Mouse (Mus musculus) liver, embryonic 12.5 days (tissue): ENCODE data around the gene Igsf11. TPM values are rescaled to one million over a fixed set of nuclear protein-coding genes. Genes with fewer than 3 reads are reported as not detected.
"Not testable (repeated sequence)": the region's sequence is repeated elsewhere in the genome, so short reads cannot be mapped to it uniquely, and the experiment has no call there.

Source experiments
- ATAC-seq: fragments of 200-750 bp; cut with Nextera tagmentation; 2 replicates; pipeline ENCODE4 v1.8.0; 2017; ENCODE audit warnings: moderate number of reproducible peaks, mild to moderate bottlenecking, moderate library complexity
- H3K27ac ChIP-seq: fragments of 300-500 bp; sonication (generic); 2 replicates; pipeline ENCODE4 v1.5.1; 2016; ENCODE audit warnings: mild to moderate bottlenecking
- H3K27me3 ChIP-seq: fragments of 300-500 bp; sonication (generic); replicated peaks from 2 replicates; pipeline ENCODE4 v1.6.1; 2016; ENCODE audit warnings: mild to moderate bottlenecking, moderate library complexity
- H3K36me3 ChIP-seq: fragments of 300-500 bp; sonication (generic); 2 replicates; pipeline ENCODE4 v1.6.1; 2016; ENCODE audit warnings: mild to moderate bottlenecking, moderate library complexity
- H3K4me1 ChIP-seq: fragments of 300-500 bp; sonication (generic); 2 replicates; pipeline ENCODE4 v1.6.1; 2016
- H3K4me2 ChIP-seq: fragments of 300-500 bp; sonication (generic); 2 replicates; pipeline ENCODE4 v1.6.1; 2016; ENCODE audit warnings: mild to moderate bottlenecking, moderate library complexity
- H3K4me3 ChIP-seq: fragments of 300-500 bp; sonication (generic); 2 replicates; pipeline ENCODE4 v1.5.1; 2016; ENCODE audit warnings: mild to moderate bottlenecking, moderate library complexity
- H3K9ac ChIP-seq: fragments of 300-500 bp; sonication (generic); 2 replicates; pipeline ENCODE4 v1.6.1; 2016; ENCODE audit warnings: mild to moderate bottlenecking, moderate library complexity
- H3K9me3 ChIP-seq: fragments of 300-500 bp; sonication (generic); replicated peaks from 2 replicates; pipeline ENCODE4 v1.6.1; 2016; ENCODE audit warnings: mild to moderate bottlenecking, moderate library complexity
- WGBS: fragments of 180-500 bp; shearing (Covaris S2); methylation state at CpG from one replicate; pipeline ENCODE4 v1.1.7; 2016; ENCODE audit not compliant: insufficient replicate concordance; 5-methylcytosine and 5-hydroxymethylcytosine counted together
- polyA plus RNA-seq: library from polyadenylated mRNA; unstranded; fragments of >200 nt; fragmentation: Nextera tagmentation; extraction: Ambion mirVana; gene quantifications from 2 replicates; pipeline ENCODE4 v1.2.1, GENCODE M21; 2016

The Igsf11 gene
- polyA plus RNA-seq, 1 experiment from 2014 or later = 0.11 TPM

DNA sequence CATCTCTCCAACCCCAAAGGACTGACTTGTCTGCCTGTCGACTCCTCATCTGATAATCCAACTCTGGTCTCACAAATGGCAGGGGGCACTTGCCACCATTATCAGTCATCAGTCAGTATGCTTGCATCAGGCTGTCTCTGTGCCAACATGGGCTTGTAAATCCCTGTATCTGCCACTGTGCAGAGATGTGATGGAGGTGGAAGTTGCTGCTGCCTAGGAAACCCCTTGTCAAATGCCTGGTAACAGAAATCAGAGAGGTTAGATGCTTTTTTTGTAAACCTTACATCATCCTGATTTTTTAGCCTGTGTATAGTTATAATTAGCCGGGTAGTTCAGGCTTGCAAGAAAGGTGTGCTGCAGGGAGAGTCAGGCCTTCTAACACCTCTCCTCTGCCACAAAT, 69.4 kb downstream of the Igsf11 start:
- no peaks in the 10 kb centered on the region for H3K36me3 ChIP-seq
- no peaks in the 10 kb centered on the region for H3K4me1 ChIP-seq
- H3K9ac ChIP-seq = no peak overlapping the region
- no peaks in the 10 kb centered on the region for H3K9me3 ChIP-seq
- H3K4me2 ChIP-seq = no peak overlapping the region
- no peak for ATAC-seq
- no peak overlapping the region for H3K4me3 ChIP-seq
- WGBS = 81% methylated on average over 2 of the region's 2 CpGs
- no peak overlapping the region for H3K27ac ChIP-seq
- no peaks in the 10 kb centered on the region for H3K27me3 ChIP-seq

DNA sequence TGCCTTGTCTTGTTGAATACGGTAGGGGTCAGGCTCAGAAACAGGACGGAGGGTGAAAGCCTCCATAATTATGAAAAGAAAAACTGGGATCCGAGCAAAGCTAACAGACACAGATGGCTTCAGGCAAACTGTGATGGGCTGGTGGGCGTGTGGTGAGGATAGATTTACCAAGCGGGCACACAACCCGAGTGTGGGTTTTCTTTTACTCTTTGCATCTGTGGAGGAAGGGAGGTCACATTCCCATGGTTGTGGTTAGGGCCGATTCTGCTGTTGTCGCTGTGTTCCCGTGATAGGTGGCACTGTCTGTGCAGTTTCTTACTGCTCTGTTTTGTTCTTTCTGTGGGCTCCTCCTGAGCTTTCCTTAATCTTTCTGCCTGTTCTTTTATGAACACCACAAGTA, 70.2 kb downstream of the Igsf11 start:
- H3K36me3 ChIP-seq = no peaks in the 10 kb centered on the region
- H3K27ac ChIP-seq = no peak overlapping the region
- 65% methylated on average over 9 of the region's 9 CpGs for WGBS
- no peak overlapping the region for H3K9ac ChIP-seq
- no peaks in the 10 kb centered on the region for H3K4me1 ChIP-seq
- H3K4me2 ChIP-seq = no peak overlapping the region
- no peak overlapping the region for H3K4me3 ChIP-seq
- H3K27me3 ChIP-seq = no peaks in the 10 kb centered on the region
- ATAC-seq = no peak
- no peaks in the 10 kb centered on the region for H3K9me3 ChIP-seq

DNA sequence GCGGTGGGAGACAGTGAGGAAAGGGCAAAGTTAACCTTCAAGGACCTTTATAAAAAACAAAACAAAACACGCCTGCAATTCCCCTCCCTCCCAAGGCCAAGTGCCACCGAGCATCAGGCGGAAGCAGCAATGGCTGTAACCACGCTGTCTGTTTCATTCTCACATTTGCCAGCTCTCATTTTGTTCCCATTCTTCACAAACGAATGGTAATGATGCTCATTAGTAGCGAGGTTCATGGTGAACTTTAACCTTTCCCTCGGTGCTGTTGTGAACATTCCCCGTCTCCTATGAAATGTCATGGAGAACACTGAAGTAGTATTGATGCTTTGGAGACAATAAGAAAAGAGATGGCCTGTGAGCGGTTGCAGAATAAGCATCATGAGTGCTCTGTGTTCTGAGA, 74.6 kb downstream of the Igsf11 start:
- no peak overlapping the region for H3K4me2 ChIP-seq
- no peaks in the 10 kb centered on the region for H3K36me3 ChIP-seq
- H3K27me3 ChIP-seq = no peaks in the 10 kb centered on the region
- no peaks in the 10 kb centered on the region for H3K9me3 ChIP-seq
- ATAC-seq = no peak
- H3K27ac ChIP-seq = no peak overlapping the region
- 71% methylated on average over 10 of the region's 10 CpGs for WGBS
- H3K4me1 ChIP-seq = no peaks in the 10 kb centered on the region
- H3K4me3 ChIP-seq = no peak overlapping the region
- H3K9ac ChIP-seq = no peak overlapping the region

DNA sequence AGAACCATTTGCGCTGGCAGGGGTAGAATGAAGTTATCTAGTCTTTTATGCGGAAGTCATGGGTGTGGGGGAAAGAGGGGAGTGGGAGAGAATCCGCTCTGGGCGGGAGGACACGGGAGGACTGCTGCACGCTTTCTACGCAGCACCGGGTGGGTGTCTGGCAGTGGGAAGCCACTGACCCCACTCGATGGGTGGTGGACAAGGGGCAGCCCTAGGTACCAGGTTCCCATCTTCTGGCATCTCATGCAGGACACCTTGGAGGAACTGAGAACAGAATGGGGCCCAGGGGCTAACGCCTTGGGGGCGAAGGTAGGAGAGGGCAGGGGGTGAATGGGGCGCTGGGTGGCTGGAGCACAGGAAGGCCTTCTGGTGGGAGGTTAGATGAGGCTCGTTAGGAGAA, 83.7 kb downstream of the Igsf11 start:
- Histone ChIP-seq H3K9me3 (no peaks in the 10 kb centered on the region), H3K4me3 (no peak overlapping the region), H3K4me1 (no peaks in the 10 kb centered on the region), H3K36me3 (no peaks in the 10 kb centered on the region), H3K27ac (no peak overlapping the region), H3K9ac (no peak overlapping the region), H3K4me2 (no peak overlapping the region), H3K27me3 (no peaks in the 10 kb centered on the region)
- no peak for ATAC-seq
- 51% methylated on average over 13 of the region's 13 CpGs for WGBS

DNA sequence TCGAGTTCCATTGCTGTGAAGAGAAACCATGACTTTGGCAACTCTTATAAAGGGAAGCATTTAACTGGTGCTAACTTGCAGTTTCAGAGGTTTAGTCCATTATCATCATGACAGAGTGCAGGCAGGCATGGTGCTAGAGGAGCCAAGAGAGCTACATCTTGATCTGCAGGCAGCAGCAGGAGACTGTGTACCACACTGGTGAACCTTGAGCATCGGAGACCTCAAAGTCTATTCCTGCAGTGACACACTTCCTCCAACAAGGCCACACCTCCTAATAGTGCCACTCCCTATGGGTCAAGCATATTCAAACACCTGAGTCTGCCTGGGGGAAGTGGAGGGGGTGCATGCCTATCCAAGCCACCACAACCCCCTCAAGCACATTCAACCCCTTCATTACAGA, 86.1 kb downstream of the Igsf11 start:
- 74% methylated on average over 2 of the region's 2 CpGs for WGBS
- no peak overlapping the region for H3K27ac ChIP-seq

DNA sequence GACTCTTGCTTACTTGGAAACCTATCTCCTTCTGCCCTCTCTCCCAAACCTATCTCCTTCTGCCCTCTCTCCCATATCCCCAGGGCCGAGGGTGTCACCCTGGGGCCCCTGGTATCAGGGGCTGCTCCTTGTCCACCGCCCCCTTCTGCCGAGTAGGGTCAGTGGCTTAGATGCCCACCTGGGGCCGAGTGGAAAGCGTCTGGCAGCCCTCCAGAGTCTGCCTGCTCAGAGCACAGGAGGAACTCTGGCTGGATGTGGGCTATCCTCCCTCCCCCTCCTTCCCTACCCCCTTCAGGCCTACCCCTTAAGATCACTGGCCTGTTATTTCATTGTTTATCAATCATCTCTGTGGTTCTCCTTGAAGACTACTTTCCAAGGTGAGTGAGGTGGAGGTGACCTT, 88.1 kb downstream of the Igsf11 start:
- ATAC-seq = no peak
- no peaks in the 10 kb centered on the region for H3K9me3 ChIP-seq
- no peak overlapping the region for H3K9ac ChIP-seq
- no peak overlapping the region for H3K4me2 ChIP-seq
- WGBS = 42% methylated on average over 5 of the region's 5 CpGs
- H3K27me3 ChIP-seq = no peaks in the 10 kb centered on the region
- no peaks in the 10 kb centered on the region for H3K36me3 ChIP-seq
- no peak overlapping the region for H3K4me3 ChIP-seq
- H3K4me1 ChIP-seq = no peaks in the 10 kb centered on the region
- no peak overlapping the region for H3K27ac ChIP-seq

More for the DNA sequence above, 86.1 kb downstream of the Igsf11 start:
- H3K9me3 ChIP-seq = no peaks in the 10 kb centered on the region
- no peak overlapping the region for H3K9ac ChIP-seq
- no peak overlapping the region for H3K4me2 ChIP-seq
- no peaks in the 10 kb centered on the region for H3K36me3 ChIP-seq
- no peaks in the 10 kb centered on the region for H3K27me3 ChIP-seq
- ATAC-seq = no peak
- no peak overlapping the region for H3K4me3 ChIP-seq
- H3K4me1 ChIP-seq = no peaks in the 10 kb centered on the region

DNA sequence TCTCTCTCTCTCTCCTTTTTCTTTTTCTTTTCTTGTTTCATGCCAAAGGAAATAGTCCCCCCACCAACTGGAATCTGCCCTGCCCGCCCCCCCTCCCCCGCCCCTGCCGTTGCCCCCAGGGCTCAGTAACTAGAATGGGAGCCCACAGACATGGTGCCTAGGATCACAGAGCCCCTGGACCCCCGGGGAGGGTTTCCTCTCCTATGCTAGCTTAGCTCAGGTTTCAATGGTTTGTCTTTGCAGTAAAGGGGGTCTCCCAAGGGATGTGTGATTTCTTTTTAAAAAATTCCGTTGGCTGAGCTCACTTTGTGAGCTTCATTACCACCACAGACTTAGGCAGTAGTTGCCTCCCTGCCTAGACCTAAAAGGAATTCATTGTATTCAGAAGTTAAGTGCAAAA, 89.6 kb downstream of the Igsf11 start:
- no peaks in the 10 kb centered on the region for H3K36me3 ChIP-seq
- no peak overlapping the region for H3K27ac ChIP-seq
- H3K4me1 ChIP-seq = no peaks in the 10 kb centered on the region
- H3K27me3 ChIP-seq = no peaks in the 10 kb centered on the region
- H3K4me2 ChIP-seq = no peak overlapping the region
- H3K4me3 ChIP-seq = no peak overlapping the region
- H3K9ac ChIP-seq = no peak overlapping the region
- no peaks in the 10 kb centered on the region for H3K9me3 ChIP-seq
- ATAC-seq = no peak
- WGBS = 28% methylated on average over 5 of the region's 5 CpGs

DNA sequence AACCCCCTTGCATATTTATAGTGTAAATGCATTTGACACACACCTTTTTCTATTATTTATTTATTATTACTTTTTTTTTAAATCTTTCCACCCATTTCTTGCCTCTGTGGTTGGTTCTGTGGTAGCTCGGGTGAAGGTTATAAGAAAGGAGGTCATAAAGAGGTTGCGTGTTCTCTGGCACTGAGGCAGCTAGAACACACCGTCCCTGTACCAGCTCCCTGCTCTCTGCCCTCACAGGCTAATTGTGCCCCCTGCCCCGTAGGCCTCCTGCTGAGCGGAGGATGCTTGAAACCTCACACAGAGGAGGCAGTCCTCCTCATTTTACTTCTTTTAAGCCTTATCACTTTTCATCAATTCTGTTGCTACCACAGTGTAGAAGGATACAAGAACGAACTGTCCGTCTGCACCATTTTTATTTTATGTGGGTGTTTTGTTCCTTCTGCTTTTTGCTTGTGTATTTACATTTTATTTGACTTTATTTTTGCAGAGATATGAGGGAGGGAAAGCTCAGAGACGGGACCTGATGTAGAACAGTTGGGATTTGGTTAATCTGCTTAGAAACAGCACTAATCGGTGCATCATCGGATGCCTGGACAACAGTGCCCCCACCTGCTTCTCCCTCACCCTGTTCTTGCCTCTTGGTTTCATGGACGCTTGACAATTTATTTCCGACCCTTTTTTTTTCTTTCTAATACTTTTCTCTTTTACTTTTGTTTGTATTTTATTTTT, 90.2 kb downstream of the Igsf11 start:
- Histone ChIP-seq H3K4me3 (no peak overlapping the region), H3K4me2 (no peak overlapping the region), H3K27me3 (no peaks in the 10 kb centered on the region), H3K9ac (no peak overlapping the region), H3K27ac (no peak overlapping the region), H3K9me3 (no peaks in the 10 kb centered on the region), H3K4me1 (no peaks in the 10 kb centered on the region), H3K36me3 (no peaks in the 10 kb centered on the region)
- 46% methylated on average over 12 of the region's 12 CpGs for WGBS
- ATAC-seq = no peak

DNA sequence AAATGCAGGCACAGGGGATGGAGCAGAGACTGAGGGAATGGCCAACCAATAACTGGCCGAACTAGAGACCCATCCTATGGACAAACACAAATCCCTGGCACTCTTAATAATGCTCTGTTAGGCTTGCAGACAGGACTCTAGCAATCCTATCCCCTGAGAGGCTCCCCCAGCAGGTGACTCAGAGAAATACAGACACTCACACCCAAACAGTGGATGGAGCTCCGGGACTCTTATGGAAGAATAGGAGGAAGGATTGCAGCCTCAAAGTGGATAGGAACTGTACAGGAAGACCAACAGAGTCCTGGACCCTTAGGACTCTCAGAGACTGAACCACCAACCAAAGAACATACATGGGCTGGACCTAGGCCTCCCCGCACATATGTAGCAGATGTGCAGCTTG, 91.4 kb downstream of the Igsf11 start:
- not testable (repeated sequence) for H3K36me3 ChIP-seq, H3K4me2 ChIP-seq, H3K4me3 ChIP-seq, H3K27ac ChIP-seq, H3K9me3 ChIP-seq, H3K9ac ChIP-seq, H3K4me1 ChIP-seq, ATAC-seq, H3K27me3 ChIP-seq
- WGBS = 51% methylated on average over 3 of the region's 3 CpGs

DNA sequence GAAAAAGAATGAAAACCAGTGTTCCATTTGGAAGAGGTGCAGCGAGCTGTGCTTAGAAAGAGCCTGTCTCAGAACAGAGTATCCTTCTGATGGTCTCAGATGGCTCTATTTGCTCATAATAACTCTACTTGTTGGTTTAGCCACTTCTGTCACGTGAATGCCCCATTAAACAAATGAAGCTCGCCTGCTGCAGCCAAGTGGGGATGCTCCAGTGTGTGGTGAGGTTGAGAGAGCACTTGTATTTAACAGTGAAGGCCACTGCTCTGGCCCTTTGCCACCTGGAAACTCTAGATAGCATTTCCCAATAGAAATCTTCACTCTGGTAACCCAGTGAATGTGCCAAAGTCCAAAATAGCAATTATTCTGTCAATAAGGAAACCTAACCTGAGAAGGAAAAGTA, 92.9 kb downstream of the Igsf11 start:
- Histone ChIP-seq H3K4me1 (no peaks in the 10 kb centered on the region), H3K9ac (no peak overlapping the region), H3K4me2 (no peak overlapping the region), H3K4me3 (no peak overlapping the region), H3K27ac (no peak overlapping the region), H3K9me3 (no peaks in the 10 kb centered on the region), H3K36me3 (no peaks in the 10 kb centered on the region), H3K27me3 (no peaks in the 10 kb centered on the region)
- 43% methylated on average over 3 of the region's 3 CpGs for WGBS
- no peak for ATAC-seq

DNA sequence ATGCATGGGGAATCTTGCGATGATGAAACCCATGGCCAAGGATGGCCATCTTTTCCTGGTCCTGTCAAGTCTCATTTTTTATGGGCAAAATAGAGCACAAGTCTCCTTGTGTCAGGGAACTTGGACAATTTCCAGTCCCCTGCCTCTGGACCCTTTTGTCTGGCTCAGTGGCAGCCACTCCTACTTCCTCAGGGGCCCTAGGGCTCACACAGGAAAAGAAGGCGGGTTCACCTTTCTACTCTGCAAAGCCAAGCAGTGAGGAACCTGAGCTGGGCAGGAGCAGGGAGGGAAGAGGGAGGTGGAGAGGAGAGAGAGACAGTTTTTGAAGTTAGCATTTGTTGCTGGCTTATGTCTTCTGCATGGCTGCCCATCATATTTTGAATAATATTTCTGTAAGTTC, 93.9 kb downstream of the Igsf11 start:
- WGBS = 53% methylated on average over 2 of the region's 2 CpGs
- Histone ChIP-seq H3K9me3 (no peaks in the 10 kb centered on the region), H3K9ac (no peak overlapping the region), H3K27me3 (no peaks in the 10 kb centered on the region), H3K4me1 (no peaks in the 10 kb centered on the region), H3K4me2 (no peak overlapping the region), H3K4me3 (no peak overlapping the region), H3K36me3 (no peaks in the 10 kb centered on the region), H3K27ac (no peak overlapping the region)
- ATAC-seq = no peak

DNA sequence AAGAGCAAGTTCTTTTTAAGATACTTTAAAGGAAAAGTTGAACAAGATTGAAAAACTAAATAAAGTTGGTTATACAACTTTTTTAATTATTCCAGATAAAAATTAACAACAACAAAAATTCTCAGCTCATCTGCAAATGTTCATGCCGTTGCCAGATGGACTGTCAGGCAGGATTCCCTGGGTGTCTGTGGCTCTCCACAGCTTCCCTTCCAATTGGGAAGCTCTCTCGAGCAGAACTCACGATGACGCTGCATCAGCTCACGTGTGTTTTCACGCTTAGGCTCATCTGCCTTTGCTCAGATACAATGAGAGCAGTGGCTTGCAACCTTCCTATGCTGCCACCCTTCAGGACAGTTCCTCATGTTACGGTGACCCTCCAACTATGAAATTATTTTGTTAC, 101.2 kb downstream of the Igsf11 start:
- Histone ChIP-seq H3K9me3 (no peaks in the 10 kb centered on the region), H3K4me3 (no peak overlapping the region), H3K27ac (no peak overlapping the region), H3K27me3 (no peaks in the 10 kb centered on the region), H3K4me1 (no peaks in the 10 kb centered on the region), H3K4me2 (no peak overlapping the region), H3K9ac (no peak overlapping the region), H3K36me3 (no peaks in the 10 kb centered on the region)
- ATAC-seq = no peak
- 74% methylated on average over 7 of the region's 7 CpGs for WGBS
